Mouse (Mus musculus) kidney, adult 18-20 months (tissue): Measurements from ENCODE around the gene Cdc20.

ENCODE experiments used
- DNase-seq: peaks from one replicate; pipeline ENCODE4 v3.0.0; 2021

Cdc20 gene

DNA sequence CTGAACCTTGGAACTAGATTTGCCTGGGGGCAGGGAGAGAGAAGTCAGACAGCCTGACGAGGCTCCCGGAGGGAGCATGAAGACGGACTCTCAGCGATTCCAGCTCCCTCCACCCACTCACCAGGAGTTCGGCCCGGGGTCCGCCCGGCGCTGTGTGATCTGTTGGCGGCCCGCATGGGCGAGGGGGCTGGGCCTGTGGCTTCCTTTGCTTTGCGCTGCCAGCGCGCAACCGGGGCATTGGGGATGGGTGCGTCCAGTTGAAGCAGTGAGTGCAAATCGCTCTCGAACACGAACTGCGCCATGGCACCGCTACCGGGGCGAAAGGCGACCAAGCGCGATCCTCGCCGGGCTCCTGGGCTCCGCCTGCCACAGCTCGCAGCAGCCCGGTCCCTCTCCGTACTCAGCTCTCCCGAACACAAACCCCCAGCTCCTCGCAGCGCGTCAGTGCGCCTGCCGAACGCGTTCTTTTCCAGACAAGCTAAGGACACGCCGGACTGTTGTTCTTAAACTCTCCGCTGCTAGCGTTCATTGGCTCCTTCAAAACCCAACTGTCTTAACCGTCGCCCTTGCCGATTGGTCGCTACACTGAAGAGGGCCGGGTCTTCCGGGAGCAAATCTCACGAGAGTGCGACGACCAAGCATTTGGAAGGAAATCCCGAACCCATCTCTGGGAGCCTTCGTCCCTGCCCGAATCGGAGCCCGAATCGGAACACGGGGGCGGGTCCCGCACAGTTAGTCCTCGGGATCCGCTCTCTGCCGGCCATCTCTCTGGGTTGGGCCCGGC lies at the start of gene Cdc20:
Cdc20 (minus strand) TSS at position 533 of the 784 bp plus-strand sequence.
- DNase-seq = peak; percentile 83

DNA sequence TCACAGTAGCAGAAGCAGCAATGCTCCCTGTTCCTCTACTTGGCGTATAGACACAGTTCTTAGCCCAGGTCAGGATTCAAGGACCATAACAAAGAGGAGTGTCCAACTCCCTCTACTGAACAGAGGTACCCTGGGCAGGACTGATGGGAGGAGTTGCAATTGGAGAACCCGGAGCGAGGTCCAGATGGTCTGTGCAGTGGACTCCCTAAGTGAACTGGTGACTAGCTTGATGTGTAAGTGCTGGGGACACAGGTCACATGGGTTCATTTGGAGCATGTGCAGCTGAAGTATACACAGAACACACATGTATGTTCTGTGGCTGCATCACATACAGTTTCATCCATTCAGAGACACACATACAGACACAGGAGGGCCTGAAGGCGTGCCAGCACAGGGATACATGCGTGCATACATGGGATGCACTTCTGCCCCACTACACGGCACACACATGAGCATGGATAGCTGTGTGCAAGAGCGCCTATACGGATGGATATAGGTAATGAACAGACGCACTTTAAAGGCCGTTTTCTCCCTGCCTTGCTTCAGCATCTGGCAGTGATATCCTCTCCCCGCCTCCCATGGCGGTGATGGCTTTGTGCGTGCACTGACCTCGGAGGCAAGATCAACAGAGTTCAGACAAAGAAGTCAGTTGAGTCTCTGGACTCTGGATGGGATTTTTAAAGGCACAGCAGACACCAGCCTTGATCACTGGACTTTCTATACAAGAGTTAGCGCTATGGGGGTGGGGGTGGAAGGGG lies 39.8 kb upstream of the Cdc20 start:
- DNase-seq = no peak

DNA sequence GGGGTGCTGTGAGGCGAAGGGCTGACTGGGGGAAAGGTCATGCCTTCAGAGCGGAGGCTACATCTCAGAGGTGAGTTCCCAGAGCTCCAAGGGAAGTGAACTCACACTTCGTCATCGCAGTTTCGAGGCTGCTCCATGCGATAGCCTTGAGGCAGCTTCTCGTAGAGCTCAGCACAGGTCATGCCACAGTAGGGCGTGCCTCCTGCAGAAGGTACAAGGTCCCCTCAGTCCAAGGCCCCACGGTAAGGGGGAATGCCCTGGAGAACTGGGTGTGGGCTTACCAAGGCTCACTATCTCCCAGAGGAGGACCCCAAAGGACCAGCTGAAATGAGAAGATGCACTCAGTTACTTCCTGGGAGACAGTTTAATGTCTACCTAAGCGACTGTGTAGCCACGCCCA lies 35.5 kb upstream of the Cdc20 start:
- DNase-seq = no peak

DNA sequence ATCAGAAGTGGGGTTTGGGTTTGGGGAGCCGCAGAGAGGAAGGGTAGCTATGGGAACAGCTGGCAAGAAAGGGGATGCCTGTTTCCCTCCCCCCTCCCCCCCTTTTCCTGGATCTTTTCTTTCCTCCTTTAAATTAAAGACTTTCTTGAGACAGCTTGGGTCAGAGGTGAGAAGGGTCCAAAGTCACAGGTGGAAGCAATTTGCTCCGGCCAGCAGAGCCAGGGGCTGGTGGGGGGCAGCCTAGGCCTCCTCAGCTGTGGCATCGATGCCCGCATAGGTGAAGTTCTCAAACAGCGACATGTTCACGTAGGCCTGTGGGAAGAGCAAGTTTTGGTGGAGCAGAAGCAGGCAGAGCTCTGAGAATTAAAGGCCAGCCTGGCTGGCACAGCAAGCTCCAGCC lies 34.1 kb upstream of the Cdc20 start:
- no peak for DNase-seq

DNA sequence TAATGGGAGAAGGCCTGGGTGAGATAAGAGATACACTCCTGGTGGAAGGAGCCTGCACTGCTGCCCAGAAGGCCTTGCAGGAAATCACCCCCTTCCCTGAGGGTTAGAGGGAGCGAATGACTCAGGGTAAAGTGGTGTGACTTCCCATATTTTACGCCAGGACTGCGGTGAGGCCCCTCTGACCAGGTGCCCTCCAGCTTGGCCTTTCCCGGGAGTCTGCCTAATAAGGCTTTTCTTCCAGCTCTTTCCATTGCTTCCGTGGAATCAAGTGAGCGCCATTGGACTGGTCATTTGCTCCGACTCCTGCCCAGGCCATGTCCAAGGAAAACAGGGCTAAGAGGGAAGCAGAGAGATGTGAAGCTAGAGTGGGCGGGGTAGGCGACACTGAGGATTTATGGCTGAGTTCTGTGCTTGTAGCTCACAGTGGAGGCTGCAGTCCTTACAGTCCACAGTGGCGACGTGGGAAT lies 28.6 kb upstream of the Cdc20 start:
- peak; percentile 23 for DNase-seq

DNA sequence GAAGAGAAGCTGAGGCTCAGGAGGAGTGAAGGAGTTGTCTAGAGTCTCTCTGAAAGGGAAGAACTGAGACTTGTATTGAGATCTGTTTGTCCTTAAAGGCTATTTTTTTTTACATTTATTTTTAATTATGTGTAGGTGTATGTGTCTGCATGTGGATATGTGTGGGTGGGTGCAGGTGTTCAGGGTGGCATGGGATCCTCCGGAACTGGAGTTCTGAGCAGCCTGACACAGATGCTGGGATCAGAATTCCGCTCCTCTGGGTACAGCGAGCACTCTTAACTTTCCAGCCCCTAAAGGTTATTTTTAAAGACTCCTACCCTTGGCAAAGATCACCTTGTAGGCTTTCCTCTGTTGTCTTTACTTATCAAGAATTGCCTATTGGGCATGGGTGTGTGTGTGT lies 27.8 kb upstream of the Cdc20 start:
- no peak for DNase-seq

DNA sequence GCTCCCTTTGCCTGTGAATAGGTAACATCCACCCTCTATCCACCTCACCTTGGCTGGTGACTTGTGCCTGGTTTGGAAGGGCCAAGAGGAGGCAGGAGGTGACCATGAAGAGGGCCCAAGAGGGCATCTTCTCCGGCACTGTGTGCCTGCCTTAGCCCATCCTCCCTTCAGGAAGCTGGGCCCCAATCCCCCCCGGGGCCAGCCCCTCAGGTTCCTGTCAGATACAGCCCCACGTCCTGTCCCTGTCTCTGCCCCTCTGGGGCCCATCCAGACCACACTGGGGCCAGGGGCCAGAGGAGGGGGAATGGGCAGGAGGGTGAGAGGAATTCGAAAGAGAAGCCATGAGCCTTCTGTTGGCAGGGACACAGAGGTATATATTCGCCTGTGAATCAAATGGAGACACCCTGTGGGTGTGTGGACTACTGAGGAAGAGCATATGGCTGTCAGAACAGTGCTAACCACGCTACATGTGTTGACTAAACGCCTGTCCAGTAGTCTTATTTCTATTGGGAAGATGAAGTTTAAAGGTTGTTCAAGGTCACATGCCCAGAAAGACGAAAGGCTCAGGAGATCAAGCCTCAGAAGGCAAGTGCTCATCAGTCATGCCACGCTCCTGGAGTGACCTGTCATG lies 20.3 kb upstream of the Cdc20 start, which contains the start of gene Mpl:
Mpl (minus strand) TSS at position 169 of the 631 bp plus-strand sequence.
- no peak for DNase-seq

DNA sequence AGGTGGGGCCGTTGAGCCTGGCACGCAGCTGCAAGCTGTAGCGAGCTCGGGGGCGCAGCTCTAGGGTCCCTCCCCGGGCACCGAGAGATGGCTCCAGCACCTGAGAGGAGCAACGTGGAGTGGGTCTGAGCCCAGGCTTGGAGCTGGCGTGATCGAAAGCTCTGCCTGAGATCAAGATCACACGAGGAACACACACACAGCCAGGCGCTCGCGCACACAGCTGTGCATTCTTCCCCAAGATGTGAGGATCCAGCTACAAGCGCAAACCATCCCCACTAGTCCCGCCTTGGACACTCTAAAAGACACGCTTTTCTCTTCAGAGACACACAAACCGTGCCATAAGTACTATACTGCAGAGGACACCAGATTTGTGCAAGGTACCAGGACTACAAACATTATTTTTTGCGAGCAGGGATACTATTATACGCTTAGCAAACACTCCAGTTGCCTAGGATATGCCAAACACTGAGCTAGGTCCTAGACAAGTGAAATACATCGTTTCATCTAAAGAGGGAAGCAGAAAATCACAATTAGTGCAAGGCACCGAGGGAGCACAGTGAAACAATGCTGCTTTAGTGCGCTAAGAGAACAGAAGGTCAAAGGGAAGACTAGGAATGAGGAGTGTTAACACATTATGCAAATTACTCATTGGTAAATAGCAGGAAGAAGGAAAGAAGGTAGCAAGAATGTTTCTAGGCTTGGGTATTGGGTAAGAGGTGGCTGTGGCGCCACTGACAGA lies 9.4 kb upstream of the Cdc20 start:
- DNase-seq = no peak

DNA sequence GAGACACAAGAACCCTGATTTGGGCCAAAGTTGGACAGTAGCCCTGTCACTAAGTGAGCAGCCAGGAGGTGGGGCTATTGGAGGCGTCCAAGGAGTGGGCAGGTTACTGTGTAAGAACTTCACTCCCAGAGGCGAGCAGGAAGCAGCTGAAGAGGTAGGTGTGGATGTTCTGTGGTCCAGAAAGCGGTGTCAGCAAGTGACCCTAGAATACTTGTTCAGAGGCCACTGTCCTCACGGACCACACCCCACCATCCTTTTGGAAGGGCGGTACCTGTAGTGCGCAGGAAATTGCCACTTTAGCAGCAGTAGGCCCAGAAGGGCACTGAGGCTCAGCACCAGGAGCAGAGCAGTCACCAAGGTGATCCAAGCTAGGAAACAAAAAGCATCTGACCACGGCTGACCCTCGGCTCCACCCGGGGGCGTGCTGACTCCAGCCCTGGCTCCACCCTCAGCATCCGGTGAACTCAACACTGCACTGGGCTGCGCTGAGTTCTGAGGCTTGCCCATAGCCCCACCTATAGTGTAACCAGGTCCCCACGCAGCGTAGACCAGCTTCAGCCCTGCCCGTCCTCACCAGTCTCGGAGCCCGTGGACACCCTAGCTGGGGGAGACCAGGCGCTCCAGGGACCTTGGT lies 8.7 kb upstream of the Cdc20 start:
- peak; percentile 69 for DNase-seq

DNA sequence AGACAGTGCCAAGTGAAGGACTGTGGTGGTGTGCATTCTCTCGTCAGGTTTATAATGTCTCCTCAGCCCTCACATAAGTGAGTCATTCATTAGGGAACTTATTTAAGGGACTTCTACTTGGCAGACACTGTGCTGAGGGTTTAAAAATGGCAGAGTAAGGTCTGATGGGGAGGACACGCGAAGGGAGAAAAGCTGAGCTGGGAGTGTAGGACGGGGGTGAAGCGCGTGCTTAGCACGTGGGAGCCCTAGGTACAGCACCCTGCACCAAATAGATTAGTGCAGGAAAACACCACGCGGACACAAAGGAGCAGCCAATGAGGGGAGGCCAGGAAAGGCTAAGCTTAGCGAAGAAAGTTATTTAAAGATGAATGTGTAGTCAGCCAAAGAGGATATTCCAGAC lies 7.9 kb upstream of the Cdc20 start:
- no peak for DNase-seq

DNA sequence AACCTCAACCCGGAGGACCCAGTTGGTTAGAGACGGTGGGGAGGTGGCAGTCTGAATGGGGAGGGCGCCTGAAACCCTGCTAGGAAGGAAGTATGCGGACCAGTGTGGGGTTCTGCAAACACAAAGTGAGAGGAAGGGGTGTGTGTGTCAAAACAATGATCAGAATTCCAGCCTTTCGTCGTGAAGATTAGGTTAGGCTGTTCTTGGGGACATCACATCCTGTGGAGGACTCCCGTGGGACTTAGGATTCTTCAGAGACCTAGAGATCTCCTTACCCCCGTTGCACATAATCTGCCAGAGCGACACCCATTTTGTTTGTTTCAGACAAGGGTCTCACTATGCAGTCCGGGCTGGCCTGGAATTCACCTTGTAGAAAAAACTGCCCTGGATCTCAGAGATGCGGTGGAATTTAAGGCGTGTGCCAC lies 689 bp upstream of the Cdc20 start:
- no peak for DNase-seq

DNA sequence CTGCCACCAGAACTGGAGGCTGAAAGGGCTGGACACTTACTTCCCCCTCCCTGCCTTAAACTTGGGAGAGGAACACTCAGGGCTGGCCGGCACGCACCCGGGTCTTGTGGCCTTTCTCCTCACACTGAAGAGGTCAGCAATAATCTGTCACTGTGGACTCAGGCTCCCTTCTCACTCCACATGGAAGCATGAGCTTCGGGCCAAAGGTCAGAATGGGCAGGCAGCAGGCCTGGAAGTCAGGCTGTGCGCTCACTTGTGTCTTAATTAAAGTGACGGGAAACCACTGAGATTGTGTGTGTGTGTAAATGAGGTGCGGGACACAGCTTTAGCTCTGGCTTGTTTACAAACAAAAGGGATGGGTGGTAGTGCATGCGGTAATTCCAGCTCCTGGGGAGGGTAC lies 4.8 kb downstream of the Cdc20 start:
- DNase-seq = peak; percentile 64

DNA sequence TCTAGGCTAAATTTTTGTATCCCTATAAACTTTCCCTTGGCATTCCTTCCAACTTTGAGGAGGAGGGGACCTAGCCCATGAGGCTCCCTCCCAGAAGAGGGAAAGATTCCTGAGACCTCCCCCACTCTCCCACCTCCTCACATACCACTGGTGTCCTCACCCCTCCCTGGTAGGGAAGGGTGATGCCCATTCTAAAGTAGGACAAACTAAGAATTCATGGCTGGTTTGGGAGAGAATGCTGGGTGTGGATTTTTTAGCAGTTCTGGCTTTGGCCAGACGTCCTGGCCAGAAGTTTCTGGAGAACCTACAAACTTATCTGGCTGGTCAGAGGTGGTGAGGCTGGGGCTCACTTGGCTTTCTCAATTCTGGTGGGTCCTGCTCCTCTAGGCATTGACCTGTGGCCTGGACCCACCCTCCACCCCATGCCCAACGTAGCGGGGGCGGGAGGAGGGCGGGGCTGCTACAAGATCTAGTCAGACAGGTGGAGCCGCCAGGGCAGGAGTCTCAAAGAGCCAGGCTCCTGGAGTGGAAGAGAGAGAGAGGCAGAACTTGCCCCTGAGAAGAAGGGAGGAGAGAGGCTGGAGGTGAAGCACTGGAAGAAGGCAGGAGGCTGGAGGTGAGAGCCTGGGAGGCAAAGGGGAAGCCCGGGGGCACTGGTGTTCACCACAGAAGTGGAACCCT lies 7.8 kb downstream of the Cdc20 start:
- peak; percentile 56 for DNase-seq

DNA sequence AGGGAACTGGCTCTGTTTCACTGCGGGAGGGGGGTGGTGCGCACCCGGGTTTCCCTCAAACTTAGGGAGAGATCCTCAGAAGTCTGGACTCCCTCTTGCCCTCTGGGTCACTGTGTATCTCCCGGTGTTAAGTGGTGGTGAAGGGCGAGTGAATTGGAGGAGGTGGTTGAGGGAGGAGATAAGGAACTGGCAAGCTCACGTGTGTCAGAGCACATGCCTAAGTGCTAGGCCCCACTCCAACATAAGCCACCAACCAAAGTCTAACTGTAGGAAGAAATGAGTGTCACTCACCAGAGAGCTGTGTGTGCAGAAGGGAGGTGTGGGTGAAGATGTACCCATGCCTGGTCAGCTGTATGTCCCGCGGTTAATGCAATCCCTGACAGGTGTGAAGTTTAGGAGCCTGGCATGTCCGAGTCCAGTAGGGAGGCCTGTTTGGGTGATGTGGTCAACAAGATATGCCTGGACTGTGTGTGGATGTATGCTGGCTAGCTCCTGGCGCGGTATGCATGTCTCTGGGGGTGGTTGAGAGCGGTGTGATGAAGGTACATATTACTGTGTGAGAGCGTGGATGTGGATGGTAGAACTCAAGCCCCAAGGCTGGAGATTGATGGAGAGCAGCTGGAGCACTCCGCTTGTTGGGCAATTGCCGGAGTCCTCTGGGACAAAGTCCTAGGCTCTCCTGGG lies 8.5 kb downstream of the Cdc20 start:
- DNase-seq = no peak

DNA sequence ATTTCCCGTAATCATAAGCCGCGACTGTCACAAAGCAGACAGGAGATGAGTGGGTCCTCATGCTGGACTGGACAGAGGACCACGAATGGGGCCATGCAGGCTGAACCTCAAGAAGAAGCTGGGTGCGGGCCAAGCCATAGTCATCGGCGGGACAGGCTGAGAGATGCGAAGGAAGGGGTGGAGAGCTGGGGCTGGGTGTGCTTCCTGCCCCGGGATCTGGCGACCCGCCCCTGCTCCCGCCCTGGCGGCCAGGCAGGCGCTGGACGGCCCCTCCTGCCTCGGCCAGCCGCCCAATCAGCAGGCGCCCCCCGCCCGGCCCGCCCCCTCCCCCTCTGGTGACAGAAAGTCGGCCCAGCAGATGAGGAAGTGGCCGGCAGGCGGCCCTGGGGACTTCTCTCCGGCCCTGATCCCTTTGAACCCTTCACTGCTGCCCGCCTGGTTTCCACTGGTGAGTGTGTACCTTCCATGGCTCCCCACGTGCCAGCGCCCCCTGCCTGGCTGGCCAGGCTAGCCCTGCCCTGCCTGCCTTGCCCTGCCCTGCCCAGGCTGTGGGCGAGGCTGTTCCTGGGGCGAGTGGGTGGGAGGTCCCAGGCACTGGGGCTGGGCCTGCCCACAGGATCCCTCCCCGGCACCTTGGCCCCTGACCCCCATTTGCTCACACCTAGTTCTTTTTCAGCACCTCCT lies 9.2 kb downstream of the Cdc20 start, which contains the start of gene Elovl1:
Elovl1 (plus strand) TSS at position 326 of the 684 bp plus-strand sequence.
- peak; percentile 91 for DNase-seq

DNA sequence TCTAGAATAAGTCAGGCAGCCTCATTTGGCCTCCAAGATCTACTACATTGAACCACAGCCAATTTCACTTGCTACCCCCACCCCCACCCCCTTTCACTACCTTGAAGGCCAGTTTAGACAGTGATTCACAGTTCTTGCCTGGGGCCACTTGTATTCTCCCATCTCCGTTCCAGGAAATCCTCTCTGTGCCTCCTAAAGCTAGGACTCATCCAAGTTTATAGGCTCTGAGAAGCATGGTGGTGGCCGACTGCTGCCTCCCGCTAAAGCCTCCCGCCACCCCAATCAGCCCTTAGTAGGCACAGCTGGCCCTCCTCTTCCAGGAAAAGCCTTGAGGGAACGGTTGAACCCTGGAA lies 9.8 kb downstream of the Cdc20 start:
- DNase-seq = no peak

DNA sequence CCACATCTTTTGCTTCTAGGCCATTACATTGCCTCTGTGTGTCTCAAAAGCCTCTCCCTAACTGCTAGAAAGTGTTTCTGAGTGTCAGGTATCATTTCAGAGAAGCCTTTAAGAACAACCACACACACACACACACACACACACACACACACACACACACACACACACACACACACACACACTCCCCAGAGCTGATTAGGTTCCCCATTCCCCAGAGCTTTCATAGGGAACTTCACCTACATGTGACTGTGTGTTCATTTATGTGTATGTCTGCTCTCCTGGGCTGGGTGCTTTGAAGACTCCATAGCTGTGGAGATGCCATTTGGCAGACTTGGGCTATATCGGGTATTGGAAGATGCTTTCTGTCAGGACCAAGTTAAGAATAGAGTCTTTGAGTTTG lies 11.8 kb downstream of the Cdc20 start:
- no peak for DNase-seq

DNA sequence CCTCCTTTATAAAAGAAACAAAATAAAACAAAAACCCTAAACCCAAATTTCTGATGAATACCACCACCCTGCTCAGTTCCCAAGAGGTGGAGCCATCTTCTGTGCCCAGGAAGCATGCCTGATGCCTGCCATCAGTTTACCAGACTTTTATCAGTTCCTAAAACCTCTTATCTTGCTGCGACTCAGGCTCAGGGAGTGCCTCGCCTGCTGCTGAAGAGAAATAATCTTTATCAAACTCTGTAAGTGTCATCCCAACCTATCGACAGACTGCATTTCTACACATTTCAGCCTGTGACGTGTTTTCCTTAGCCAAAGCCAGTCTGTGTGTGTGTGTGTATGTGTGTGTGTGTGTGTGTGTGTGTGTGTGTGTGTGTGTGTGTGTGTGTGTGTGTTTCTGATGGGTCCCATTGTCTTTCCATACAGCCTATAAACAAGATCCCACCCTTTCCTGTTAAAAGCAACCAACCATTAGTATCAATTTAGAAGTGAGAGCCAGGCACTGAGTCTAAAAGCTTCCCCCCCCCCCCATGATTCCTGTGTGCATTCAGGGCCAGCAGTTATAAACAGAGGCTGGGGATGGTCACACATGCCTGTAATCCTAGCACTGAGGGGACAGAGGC lies 12.5 kb downstream of the Cdc20 start:
- no peak for DNase-seq

DNA sequence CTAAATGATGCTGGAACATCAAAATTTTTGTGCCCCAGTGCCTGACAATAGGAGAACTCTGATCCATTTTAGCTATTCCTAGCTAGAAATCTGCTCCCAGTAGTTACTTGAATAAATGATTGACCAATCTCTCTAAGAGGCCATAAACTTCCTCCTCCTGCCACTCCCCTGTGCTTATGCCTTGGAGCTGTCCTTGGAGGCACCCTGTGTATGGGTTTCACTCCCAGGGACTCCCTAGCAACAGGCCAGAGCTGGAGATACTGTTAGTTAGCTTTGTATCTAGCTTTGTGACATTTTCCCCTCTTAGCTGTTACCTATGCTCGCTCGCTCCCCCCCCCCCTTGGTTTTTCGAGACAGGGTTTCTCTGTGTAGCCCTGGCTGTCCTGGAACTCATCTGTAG lies 15.8 kb downstream of the Cdc20 start:
- DNase-seq = no peak
